Mouse (Mus musculus): ENCODE results near the gene Fam13a.

GRCm38 (mm10) chr6:58913971-58914370, 110.4 kb downstream of the Fam13a start:
- no peak for TF ChIP-seq CTCF (IDR thresholded peaks at IDR 0.05; ENCODE audit: low read depth)
- TF ChIP-seq EP300 (optimal IDR thresholded peaks at IDR 0.05), result no peak

Measured in stomach, postnatal 0 days (tissue).